Mouse (Mus musculus) induced T-regulatory cell, adult 2 months (primary cell): Measurements from ENCODE around the gene Lima1.
"Not testable (repeated sequence)": the region's sequence is repeated elsewhere in the genome, so short reads cannot be mapped to it uniquely, and the experiment has no call there.

Source experiments
- DNase-seq: peaks from one replicate; pipeline ENCODE4 v3.0.0-alpha.2; 2012; ENCODE audit warnings: low read depth

Lima1 gene

GRCm38 (mm10) chr15:99803186-99803644 is 72.0 kb downstream of the Lima1 start:
- DNase-seq: peak; percentile 71

DNA sequence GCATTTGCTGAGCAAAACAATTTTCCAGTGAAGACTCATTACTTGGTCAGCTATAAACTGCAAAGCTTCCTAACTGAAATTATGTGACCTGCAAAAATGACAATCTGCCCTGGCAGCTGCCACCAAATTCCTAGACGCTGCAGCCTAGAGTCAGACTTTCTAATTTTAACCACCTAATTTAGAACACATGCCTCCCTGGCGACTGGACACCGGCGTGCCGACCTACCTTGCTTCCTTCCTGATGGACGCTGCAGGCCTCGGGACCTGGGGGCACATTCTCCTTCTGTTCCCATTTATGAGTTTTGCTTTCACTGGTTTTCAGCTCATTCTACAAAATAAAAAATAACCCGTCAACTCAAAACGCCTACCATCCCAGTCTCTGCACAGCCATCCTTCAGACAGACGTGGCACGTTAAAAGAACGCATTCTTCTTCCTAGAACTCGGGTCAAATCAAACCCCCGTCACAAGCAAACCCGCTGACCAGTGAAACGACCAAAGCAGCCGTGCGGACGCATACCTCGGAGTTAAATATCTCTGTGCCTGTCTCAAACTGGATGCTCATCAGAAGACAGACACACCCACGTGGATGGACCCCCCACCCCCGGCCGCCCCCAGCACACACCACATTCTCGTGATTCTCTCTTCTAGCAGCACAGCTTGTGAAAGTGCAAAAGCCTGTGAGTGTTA is 73.2 kb downstream of the Lima1 start:
- DNase-seq: no peak

- DNase-seq: no peak
These were observed 75.5 kb downstream of the Lima1 start for GRCm38 (mm10) chr15:99799706-99800105.

DNA sequence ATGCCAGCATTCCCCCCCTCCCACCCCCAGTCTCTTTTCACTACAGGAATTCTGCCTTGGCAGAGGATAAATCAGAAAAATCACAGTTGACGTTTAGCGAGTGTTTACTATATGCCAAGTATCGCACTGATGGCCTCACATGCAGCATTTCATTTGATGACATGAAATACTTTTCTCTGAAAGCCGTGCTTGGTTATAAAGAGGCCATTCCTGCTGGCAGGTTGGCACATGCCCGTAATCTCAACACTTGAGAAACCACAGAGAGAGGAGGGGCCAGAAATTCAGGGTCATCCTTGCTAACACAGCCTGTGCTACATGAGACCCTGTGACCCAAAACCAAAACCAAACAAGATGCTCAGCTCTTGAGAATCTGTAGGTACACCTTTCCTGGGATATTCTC is 77.4 kb downstream of the Lima1 start:
- DNase-seq: no peak

DNA sequence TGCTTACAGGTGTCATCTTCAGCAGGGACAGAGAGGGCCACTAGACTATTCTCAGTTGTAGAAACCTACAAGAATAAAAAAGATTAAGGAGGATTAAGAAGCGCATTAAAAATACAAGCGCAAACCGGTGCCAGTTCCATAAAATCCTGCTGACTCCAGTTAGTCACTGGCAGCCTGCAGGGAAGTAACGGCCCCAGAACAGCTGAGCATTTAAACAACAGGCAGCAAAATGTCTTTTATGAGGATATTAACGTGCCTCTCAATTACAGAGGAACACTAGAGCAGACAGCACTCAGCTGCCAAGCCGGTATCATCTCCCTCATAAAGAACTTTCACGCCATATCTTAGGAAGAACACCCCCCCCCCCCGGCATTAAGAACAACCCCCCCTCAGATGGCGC is 78.5 kb downstream of the Lima1 start:
- DNase-seq: no peak

DNA sequence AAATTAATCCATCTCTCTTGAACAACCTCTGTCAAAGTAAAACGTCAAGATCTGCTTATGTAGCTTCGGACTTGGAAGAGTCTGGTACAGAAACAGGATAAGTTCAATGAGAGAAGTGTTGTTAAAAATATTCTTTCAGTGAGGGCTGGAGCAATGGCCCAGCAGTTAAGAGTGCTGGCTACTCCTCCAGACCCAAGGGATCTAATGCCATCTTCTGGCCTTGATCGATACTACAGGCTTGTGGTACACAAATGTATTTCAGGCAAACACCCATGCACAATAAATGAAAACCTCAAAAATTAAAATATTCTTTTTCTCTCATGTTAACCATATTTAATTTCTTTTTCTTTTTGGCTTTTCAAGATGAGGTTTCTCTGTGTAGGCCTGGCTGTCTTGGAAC is 79.2 kb downstream of the Lima1 start:
- DNase-seq: peak; percentile 51

- DNase-seq: no peak
These were observed 82.9 kb downstream of the Lima1 start for GRCm38 (mm10) chr15:99792221-99792815.

DNA sequence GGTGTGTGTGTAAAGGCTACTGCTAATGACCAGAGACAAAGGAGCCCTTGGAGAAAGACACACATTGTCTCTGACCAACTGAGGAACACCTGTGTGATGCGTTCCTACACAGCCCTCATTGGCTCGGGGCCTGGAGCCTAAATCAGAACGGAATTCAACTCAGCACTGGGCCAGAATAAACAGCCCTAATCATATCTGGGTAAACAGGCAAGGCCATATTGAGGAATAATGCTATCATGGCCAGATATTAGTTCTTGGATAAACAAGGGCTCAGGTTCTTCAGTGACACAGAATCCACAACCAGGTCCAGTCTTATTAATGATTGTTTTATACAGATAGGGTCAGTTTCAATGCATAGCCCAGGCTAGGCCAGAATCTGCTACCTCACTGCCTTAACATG is 84.3 kb downstream of the Lima1 start:
- no peak for DNase-seq

DNA sequence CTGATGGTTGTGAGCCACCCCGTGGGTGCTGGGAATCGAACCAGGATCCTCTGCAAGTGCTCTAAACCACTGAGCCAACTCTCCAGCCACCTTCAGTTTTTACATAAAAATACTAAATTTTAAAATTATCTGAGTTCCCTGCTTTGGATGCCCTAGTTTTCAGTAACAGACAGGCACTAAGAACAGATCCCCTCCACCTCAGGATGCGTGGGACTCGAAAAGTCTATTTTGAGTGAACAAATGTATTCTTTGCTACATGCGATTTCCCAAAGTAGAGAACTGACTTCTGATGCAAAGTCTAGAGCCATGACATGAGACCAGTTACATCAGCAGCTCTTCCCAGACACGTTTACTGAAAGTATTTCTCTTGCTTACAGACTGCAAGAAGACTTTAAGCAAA is 84.8 kb downstream of the Lima1 start:
- no peak for DNase-seq

- peak; percentile 32 for DNase-seq
These were observed 87.6 kb downstream of the Lima1 start for GRCm38 (mm10) chr15:99787625-99788120.

DNA sequence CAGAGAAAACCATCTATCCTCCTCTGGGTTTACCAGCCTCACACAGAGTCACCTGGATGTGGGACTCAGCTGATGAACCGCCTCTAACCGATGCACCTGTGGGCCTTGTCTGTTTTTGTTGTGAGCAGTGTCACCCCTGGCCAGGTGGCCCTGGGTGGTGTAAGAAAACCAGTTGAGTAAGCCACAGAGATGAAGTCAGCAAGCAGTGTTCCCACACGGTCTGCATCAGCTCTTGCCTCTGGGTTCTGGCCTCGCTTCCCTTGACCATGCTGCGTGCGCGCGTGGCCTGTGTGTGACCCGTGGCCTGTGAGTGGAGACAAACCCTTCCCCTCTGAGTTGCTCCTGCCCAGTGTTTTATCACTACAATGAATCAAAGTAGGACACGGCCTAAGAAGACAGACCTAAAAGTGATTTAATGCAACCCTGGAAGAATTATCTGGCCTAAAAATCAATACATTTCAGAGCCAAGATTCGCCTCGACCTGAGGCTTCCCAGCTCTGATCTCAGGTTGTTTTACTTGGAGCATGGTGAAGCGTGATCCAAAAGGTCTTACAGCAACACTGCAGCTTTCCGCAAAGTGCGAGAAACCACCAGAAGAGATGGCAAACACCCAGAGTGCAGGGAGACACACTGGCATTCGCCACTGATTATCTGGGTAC is 96.5 kb downstream of the Lima1 start:
- no peak for DNase-seq

DNA sequence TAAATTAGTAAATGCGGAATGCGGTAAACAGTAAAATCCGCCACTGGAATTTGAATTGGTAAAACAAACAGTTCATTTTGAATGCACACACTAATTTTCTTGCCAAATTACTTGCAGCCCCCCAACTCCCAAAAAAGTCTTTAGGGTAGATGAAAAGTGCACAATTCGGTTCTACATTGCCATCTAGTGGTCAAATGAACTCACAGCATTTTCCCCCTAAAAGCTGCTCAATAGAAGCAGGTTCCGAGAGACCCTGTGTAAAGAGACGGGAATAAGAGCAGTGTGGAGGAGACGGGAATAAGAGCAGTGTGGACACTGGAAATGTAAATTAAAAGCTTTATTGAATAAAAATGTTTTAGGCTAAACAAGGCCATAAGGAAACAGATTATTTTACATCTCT is 97.1 kb downstream of the Lima1 start:
- peak; percentile 80 for DNase-seq

DNA sequence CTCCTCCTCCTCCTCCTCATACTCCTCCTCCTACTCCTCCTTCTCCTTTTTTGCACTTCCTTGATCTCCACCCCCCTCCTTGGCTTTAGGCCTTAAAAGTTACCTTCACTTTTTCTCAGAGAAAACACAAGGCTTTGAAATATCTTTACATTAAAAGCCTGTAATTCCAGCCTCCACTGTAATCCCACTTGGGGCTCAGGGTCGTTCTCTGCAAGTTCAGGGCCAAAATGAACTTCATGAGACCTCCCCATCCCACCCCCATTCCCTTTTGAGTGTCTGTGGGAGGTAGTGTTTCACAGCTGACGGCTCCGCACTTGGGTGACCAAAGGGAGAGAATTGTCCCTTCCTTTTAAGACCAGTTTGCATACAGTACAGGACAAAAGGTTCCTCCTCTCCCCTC is 102.3 kb downstream of the Lima1 start:
- DNase-seq: no peak

DNA sequence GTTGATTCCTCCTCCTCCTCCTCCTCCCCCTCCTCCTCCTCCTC is 102.6 kb downstream of the Lima1 start, which contains the start of gene Cers5:
Cers5 (minus strand) TSS at position 5 of the 44 bp plus-strand sequence.
- not testable (repeated sequence) for DNase-seq

GRCm38 (mm10) chr15:99772277-99772880 is 102.9 kb downstream of the Lima1 start:
- DNase-seq: peak; percentile 93

GRCm38 (mm10) chr15:99771601-99772276 is 103.5 kb downstream of the Lima1 start:
- peak; percentile 67 for DNase-seq

DNA sequence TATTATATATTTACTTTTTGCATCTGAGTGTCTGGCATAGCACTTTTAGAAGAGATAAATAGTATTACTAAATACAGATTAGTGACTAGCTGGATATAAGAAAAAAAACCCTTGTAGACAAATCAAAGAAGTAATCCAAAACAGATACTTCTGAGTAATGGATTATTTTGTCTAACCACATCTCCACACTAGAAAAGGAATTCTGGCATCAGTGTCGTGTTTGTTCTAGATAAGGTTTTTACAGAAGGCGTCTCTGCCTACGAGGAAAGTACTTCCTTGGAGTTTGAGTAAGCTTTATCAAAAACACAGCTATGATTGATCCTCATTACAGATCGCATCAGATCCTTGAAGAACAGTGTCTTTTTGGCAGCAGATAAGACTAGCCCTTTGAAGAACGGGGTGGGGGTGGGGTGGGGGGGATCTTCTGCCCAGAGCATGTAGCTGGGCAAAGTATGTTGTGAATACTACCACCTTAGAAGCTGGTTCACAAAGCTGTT is 104.2 kb downstream of the Lima1 start:
- DNase-seq: no peak

- no peak for DNase-seq
These were observed 106.5 kb downstream of the Lima1 start for GRCm38 (mm10) chr15:99768761-99769160.

GRCm38 (mm10) chr15:99767467-99767866 is 107.8 kb downstream of the Lima1 start:
- DNase-seq: no peak

GRCm38 (mm10) chr15:99754204-99754603 is 121.1 kb downstream of the Lima1 start:
- DNase-seq: no peak

GRCm38 (mm10) chr15:99740229-99740628 is 135.0 kb downstream of the Lima1 start:
- DNase-seq: no peak

GRCm38 (mm10) chr15:99736675-99737074 is 138.6 kb downstream of the Lima1 start:
- no peak for DNase-seq

DNA sequence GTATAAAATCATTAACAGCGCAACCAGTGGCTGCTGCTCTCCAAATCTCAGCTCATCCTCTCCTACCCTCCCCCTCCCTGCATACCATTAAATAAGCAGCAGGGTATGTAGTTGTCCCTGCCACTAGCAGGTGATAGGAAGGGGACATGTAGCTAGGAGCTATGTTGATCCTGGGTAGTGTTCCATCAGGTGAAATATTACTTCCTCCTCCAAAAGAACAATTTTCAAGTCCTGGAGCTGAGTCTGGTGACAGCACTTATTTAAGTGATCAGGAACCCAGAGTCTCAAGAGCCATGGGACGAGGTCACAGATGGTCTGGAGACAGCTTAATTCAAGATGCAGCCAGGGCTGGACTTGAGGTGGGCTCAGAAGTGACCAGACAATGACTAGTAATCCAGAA is 139.6 kb downstream of the Lima1 start:
- DNase-seq: no peak
